Mouse (Mus musculus) G1E (cell line): ENCODE measurements around the gene Fance. TPM values are rescaled to one million over a fixed set of nuclear protein-coding genes. Genes with fewer than 3 reads are reported as not detected.

ENCODE experiments used
- ATAC-seq: 2 replicates; pipeline ENCODE4 v1.8.0; 2016; ENCODE audit warnings: mild to moderate bottlenecking; ENCODE audit not compliant: insufficient number of reproducible peaks, poor library complexity, low FRiP score, severe bottlenecking; ENCODE audit errors: extremely low read depth
- DNase-seq: peaks from one replicate; pipeline ENCODE4 v3.0.0; 2012; ENCODE audit warnings: low spot score
- H3K27me3 ChIP-seq: 2 replicates; pipeline ENCODE4 v1.6.1; 2012; ENCODE audit warnings: mild to moderate bottlenecking, low read length, inconsistent platforms; ENCODE audit not compliant: insufficient read depth
- H3K36me3 ChIP-seq: replicated peaks from 2 replicates; pipeline ENCODE3; 2012; ENCODE audit warnings: mild to moderate bottlenecking, inconsistent platforms
- H3K4me1 ChIP-seq: 2 replicates; pipeline ENCODE4 v1.6.1; 2012; ENCODE audit warnings: low read depth, low read length, inconsistent platforms, mixed read lengths; ENCODE audit not compliant: insufficient read depth
- H3K4me3 ChIP-seq: 2 replicates; pipeline ENCODE4 v1.5.1; 2012; ENCODE audit warnings: low read depth, mild to moderate bottlenecking, inconsistent platforms, low read length, moderate library complexity, mixed read lengths
- H3K9me3 ChIP-seq: replicated peaks from 2 replicates; pipeline ENCODE4 v1.6.1; 2012; ENCODE audit warnings: inconsistent platforms
- CTCF ChIP-seq: IDR thresholded peaks from 2 replicates; pipeline ENCODE4 v1.5.1; 2012; ENCODE audit warnings: low read depth, low read length, inconsistent platforms, mixed read lengths
- GATA1 ChIP-seq: IDR thresholded peaks from 2 replicates; pipeline ENCODE4 v1.6.1; 2012; ENCODE audit warnings: borderline replicate concordance, low read length, inconsistent platforms, mixed read lengths
- GATA2 ChIP-seq: IDR thresholded peaks from 2 replicates; pipeline ENCODE4 v1.6.1; 2012; ENCODE audit warnings: low read depth, low read length, inconsistent platforms, borderline replicate concordance
- POLR2AphosphoS5 ChIP-seq: IDR thresholded peaks from 2 replicates; pipeline ENCODE4 v1.6.1; 2012; ENCODE audit warnings: low read depth, low read length, inconsistent platforms; ENCODE audit not compliant: insufficient replicate concordance
- TAL1 ChIP-seq: conservative IDR thresholded peaks from 2 replicates; pipeline ENCODE4 v1.6.1; 2012; ENCODE audit warnings: low read depth, low read length, inconsistent platforms, mixed read lengths
- polyA plus RNA-seq: library from polyadenylated mRNA; stranded (reverse); fragments of >175 nt; gene quantifications from 2 replicates; pipeline ENCODE4 v1.2.3, GENCODE M21; 2012
- total RNA-seq, 2 experiments: library from RNA; stranded (forward) in 1 of 2; stranded (reverse) in 1 of 2; fragments of 200-1000 nt in 1 of 2; fragments of >200 nt in 1 of 2; fragmentation: Nextera tagmentation in 1 of 2; gene quantifications; 2 replicates each; pipeline ENCODE4 v1.2.3; 2014 to 2017

Fance gene
- total and polyA plus RNA-seq, 3 experiments: 33.9 to 79.0 (median 50.1) TPM

DNA sequence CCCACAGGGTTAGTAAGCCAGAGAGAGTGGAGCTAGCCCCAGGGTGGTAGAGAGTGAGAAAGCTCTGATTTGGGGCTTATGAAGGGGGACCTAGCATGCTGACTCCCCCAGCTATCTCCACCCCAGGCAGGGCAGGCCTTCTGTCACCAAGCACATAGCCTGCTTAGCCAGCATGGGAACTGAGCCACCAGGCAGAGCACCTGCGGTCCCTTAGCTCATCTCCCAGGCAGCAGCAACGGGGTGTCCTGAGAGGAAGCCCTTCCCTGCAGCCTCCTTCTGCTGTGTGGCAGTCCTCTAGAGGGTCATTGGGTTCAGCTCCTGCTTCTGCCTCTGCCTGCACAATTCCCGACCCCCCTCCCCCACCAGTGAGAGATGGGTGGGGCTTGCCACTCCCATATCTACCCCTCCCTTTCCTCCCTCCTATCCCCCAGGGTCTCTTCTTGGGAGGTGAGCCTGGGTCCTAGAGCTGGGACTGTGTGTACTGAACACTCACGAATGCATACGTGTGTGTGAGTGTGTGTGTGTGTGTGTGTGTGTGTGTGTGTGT is 32.4 kb upstream of the Fance start:
- no peak for ATAC-seq
- Histone ChIP-seq H3K36me3 (peaks cover 40% of the 10 kb centered on the region), H3K27me3 (peaks cover 12% of the 10 kb centered on the region; the same call in 1 of the 2 replicates), H3K4me3 (no peak overlapping the region), H3K4me1 (peaks cover 59% of the 10 kb centered on the region), H3K9me3 (no peaks in the 10 kb centered on the region)
- TF ChIP-seq POLR2AphosphoS5 (no peak), TAL1 (no peak), GATA1 (no peak), CTCF (no peak), GATA2 (no peak)
- no peak for DNase-seq

DNA sequence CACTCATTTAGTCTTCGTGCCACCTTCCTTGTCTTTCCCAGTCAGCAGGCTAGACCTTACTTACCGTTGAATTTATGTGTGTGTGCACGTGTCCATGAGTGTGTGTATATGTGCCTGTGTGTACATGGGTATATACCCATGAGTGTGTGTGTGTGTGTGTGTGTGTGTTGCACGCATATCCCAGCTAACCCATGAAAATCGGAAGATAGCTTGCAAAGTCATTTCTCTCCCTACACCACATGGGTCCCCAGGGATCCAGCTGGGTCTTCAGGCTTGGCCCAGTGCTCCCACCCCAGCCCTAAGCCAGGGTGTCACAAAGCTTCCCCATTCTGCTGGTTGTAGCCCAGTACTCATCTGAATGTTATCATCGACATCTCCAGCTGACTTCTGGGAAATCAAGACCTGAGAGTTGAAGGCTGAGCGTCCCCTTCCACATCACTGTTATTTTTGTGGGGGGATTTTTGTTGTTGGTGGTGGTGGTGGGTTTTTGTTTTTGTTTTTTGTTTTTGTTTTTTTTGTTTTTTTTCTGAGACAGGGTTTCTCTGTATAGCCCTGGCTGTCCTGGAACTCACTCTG is 31.4 kb upstream of the Fance start:
- DNase-seq (no peak), ATAC-seq (no peak)
- peaks cover 41% of the 10 kb centered on the region for H3K36me3 ChIP-seq
- H3K4me1 ChIP-seq: peaks cover 64% of the 10 kb centered on the region
- H3K4me3 ChIP-seq: no peak overlapping the region
- H3K9me3 ChIP-seq: no peaks in the 10 kb centered on the region
- TF ChIP-seq GATA1 (no peak), POLR2AphosphoS5 (no peak), CTCF (no peak), TAL1 (no peak), GATA2 (no peak)
- H3K27me3 ChIP-seq: peaks cover 14% of the 10 kb centered on the region; the same call in 1 of the 2 replicates

DNA sequence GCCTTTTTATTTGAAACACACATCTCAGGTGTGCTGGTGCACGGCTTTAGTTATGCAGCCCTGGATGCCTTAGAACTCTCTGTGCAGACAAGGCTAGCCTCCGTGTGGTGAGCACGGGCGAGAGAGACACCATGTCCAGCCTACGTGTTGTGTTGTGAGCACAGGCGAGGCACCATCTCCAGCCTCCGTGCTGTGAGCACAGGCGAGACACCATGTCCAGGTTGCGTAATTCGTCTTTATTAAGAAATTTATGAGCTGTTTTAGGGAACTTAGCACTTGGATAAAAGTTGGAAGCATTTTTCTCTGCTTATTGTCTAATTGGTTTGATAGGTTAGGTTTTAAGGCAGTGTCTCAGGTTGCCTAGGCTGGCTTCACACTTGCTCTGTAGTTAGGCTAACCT is 30.1 kb upstream of the Fance start:
- Histone ChIP-seq H3K9me3 (no peaks in the 10 kb centered on the region), H3K36me3 (peaks cover 44% of the 10 kb centered on the region), H3K4me3 (no peak overlapping the region), H3K27me3 (peaks cover 14% of the 10 kb centered on the region; the same call in 1 of the 2 replicates), H3K4me1 (peaks cover 64% of the 10 kb centered on the region)
- no peak for DNase-seq
- no peak for ATAC-seq
- TF ChIP-seq TAL1 (no peak), GATA1 (no peak), CTCF (no peak)

DNA sequence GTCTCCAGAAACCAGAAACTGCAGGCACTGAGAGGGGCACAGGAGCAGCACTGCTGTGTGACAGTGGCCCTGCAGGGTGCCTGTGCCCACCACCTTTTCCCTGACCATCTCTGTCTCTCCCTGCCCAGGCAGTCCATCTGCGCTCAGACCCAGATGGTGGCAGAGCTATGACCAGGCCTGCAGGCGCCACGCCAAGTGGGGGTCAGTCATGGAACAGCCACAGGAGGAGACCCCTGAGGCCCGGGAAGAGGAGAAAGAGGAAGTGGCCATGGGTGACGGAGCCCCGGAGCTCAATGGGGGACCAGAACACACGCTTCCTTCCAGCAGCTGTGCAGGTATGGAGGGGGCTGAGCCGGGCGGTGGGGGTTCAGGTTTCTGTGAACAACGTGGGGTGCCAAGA is 27.2 kb upstream of the Fance start:
- Histone ChIP-seq H3K4me1 (peaks cover 51% of the 10 kb centered on the region), H3K9me3 (no peaks in the 10 kb centered on the region), H3K27me3 (peaks cover 9% of the 10 kb centered on the region; the same call in 1 of the 2 replicates), H3K4me3 (no peak overlapping the region), H3K36me3 (peaks cover 50% of the 10 kb centered on the region)
- TF ChIP-seq GATA1 (no peak), TAL1 (no peak), CTCF (no peak), POLR2AphosphoS5 (no peak), GATA2 (no peak)
- DNase-seq: no peak
- no peak for ATAC-seq

DNA sequence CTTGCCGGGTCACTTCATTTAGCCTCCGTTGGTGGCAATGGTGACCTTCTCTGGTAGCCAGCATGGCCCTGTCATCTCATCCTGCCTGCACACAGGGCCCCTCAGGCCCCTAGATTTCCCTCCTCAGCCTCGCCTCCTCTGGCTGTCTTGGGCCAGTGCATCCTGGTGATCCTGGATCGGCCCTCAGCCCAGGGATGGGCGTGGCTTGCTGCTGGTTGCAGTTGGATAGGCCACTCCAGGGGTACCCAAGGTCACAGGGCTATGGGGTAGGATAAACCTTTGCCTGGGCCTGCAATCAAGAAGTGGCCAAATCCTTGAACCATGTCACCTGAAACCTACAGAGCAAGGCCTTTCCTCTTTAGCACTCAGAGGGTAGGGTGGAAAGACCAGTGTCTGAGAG is 26.4 kb upstream of the Fance start:
- no peak for DNase-seq
- TF ChIP-seq GATA2 (no peak), CTCF (no peak), POLR2AphosphoS5 (no peak), GATA1 (no peak), TAL1 (no peak)
- H3K9me3 ChIP-seq: no peaks in the 10 kb centered on the region
- ATAC-seq: no peak
- H3K4me1 ChIP-seq: peaks cover 50% of the 10 kb centered on the region
- H3K27me3 ChIP-seq: peaks cover 9% of the 10 kb centered on the region; the same call in 1 of the 2 replicates
- H3K36me3 ChIP-seq: peaks cover 56% of the 10 kb centered on the region
- H3K4me3 ChIP-seq: no peak overlapping the region

DNA sequence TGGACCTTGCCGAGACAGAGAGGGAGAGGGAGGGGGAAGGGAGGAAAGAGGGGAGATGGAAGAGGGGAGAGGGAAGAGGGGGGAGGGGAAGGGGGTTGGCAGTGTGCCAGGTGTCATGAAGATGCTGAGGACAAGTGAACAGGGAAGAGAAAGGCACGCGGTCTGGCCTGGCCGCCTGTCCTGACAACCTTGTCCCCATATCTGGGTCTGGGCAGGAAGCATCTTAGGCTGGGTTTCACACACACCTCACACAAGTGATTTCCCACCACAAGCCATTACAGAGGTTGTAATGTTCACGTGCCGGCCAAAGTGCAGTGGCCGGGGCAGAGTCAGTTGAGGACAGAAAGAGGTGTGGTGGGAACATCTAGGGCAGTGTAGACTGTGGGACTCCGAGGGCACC is 25.7 kb upstream of the Fance start:
- H3K9me3 ChIP-seq: peaks cover 4% of the 10 kb centered on the region; the same call in 1 of the 2 replicates
- H3K4me3 ChIP-seq: no peak overlapping the region
- DNase-seq: no peak
- no peak for ATAC-seq
- H3K4me1 ChIP-seq: peaks cover 47% of the 10 kb centered on the region
- peaks cover 60% of the 10 kb centered on the region for H3K36me3 ChIP-seq
- peaks cover 9% of the 10 kb centered on the region; the same call in 1 of the 2 replicates for H3K27me3 ChIP-seq
- TF ChIP-seq GATA2: no peak
- no peak for TF ChIP-seq POLR2AphosphoS5
- TF ChIP-seq CTCF: no peak
- no peak for TF ChIP-seq GATA1
- no peak for TF ChIP-seq TAL1

DNA sequence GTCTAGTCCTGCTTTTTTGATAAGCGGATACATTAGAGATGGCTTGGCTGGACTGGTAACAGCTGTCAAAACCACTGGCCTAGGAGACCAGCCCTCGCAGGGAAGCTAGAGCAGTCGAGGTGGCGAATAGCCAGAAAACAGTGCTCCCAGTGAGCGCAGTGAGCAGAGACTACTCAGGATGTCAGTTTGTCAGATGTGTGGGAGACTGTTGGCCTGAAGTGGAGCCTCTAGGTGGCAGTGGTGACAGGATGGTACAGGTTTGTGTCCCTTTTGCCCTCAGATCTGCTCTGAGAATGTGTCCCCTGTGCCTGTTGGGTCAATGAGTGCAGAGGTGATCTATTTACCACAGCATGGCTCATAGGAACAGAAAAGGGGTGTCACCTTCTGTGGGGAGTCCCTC is 25.3 kb upstream of the Fance start:
- H3K36me3 ChIP-seq: peaks cover 57% of the 10 kb centered on the region
- peaks cover 4% of the 10 kb centered on the region; the same call in 1 of the 2 replicates for H3K9me3 ChIP-seq
- DNase-seq (no peak), ATAC-seq (no peak)
- H3K4me3 ChIP-seq: no peak overlapping the region
- TF ChIP-seq GATA1: no peak
- no peak for TF ChIP-seq CTCF
- TF ChIP-seq GATA2: no peak
- no peak for TF ChIP-seq TAL1
- no peak for TF ChIP-seq POLR2AphosphoS5
- peaks cover 46% of the 10 kb centered on the region for H3K4me1 ChIP-seq
- peaks cover 9% of the 10 kb centered on the region; the same call in 1 of the 2 replicates for H3K27me3 ChIP-seq
